Mouse (Mus musculus) liver, adult 2 months (tissue): ENCODE measurements around the gene Kcp. TPM values are rescaled to one million over a fixed set of nuclear protein-coding genes. Genes with fewer than 3 reads are reported as not detected.

Experiments
- DNase-seq: peaks from one replicate; pipeline ENCODE4 v3.0.0-alpha.2; 2011; ENCODE audit warnings: low read depth, low spot score; ENCODE audit errors: extremely low read depth
- H3K27ac ChIP-seq: fragments of 200-500 bp; replicated peaks from 2 replicates; pipeline ENCODE4 v1.5.1; 2012; ENCODE audit warnings: low read depth, mild to moderate bottlenecking, control low read depth, inconsistent platforms, low read length; ENCODE audit not compliant: insufficient read depth
- H3K27me3 ChIP-seq: fragments of 200-500 bp; 2 replicates; pipeline ENCODE4 v1.6.1; 2012; ENCODE audit warnings: mild to moderate bottlenecking, moderate library complexity, low read length, inconsistent platforms; ENCODE audit not compliant: control insufficient read depth, insufficient read depth
- H3K36me3 ChIP-seq: fragments of 200-500 bp; 2 replicates; pipeline ENCODE4 v1.6.1; 2012; ENCODE audit warnings: low read length, inconsistent platforms; ENCODE audit not compliant: control insufficient read depth, insufficient read depth
- H3K4me1 ChIP-seq: fragments of 200-500 bp; 2 replicates; pipeline ENCODE4 v1.6.1; 2011; ENCODE audit warnings: low read length; ENCODE audit not compliant: control insufficient read depth, insufficient read depth
- H3K4me3 ChIP-seq: fragments of 200-500 bp; 2 replicates; pipeline ENCODE4 v1.5.1; 2011; ENCODE audit warnings: low read depth, mild to moderate bottlenecking, control low read depth, low read length, moderate library complexity; ENCODE audit not compliant: insufficient read depth
- H3K79me2 ChIP-seq: fragments of 200-500 bp; 2 replicates; pipeline ENCODE4 v1.6.1; 2012; ENCODE audit warnings: inconsistent platforms, mild to moderate bottlenecking, low read length, moderate library complexity; ENCODE audit not compliant: control insufficient read depth, insufficient read depth
- H3K9ac ChIP-seq: fragments of 200-500 bp; 2 replicates; pipeline ENCODE4 v1.6.1; 2012; ENCODE audit warnings: low read depth, mild to moderate bottlenecking, control low read depth, inconsistent platforms, low read length
- CTCF ChIP-seq: fragments of 200-500 bp; IDR thresholded peaks from 2 replicates; pipeline ENCODE4 v1.5.1; 2011; ENCODE audit warnings: low read depth, low read length, control low read depth
- POLR2A ChIP-seq: fragments of 200-500 bp; IDR thresholded peaks from 2 replicates; pipeline ENCODE4 v1.6.1; 2011; ENCODE audit warnings: low read length, control low read depth; ENCODE audit not compliant: insufficient read depth; ENCODE audit errors: extremely low read depth
- WGBS: fragments of 180-500 bp; shearing (Covaris S2); methylation state at CpG from one replicate; pipeline ENCODE4 v1.1.7; 2018; 5-methylcytosine and 5-hydroxymethylcytosine counted together
- polyA plus RNA-seq: library from polyadenylated mRNA; depleted of rRNA; stranded (reverse); fragments of >200 nt; gene quantifications from 2 replicates; pipeline ENCODE4 v1.2.3, GENCODE M21; 2012
- total RNA-seq: library from RNA; depleted of rRNA; stranded (reverse); fragments of >200 nt; gene quantifications from 2 replicates; pipeline ENCODE4 v1.2.3, GENCODE M21; 2014

The Kcp gene
- total and polyA plus RNA-seq, 2 experiments, result 1.8 to 10.2 TPM

DNA sequence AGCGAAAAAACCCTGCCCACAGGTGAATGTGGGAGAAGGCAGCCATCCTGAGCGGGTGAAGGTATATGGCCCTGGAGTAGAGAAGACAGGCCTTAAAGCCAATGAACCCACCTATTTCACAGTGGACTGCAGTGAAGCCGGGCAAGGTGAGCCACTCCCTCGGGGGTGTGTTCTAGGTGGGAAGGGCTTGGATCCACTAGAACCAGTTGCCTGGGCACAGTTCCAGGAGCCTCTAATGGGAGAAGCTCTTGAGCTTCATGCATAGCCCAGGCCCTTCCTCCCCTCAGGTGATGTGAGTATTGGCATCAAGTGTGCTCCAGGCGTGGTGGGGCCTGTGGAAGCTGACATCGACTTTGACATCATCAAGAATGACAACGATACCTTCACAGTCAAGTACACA is 62.4 kb downstream of the Kcp start:
- Histone ChIP-seq H3K36me3 (no peaks in the 10 kb centered on the region), H3K4me3 (no peak overlapping the region), H3K27ac (no peak overlapping the region), H3K79me2 (no peaks in the 10 kb centered on the region), H3K9ac (no peak overlapping the region), H3K4me1 (no peaks in the 10 kb centered on the region), H3K27me3 (no peaks in the 10 kb centered on the region)
- TF ChIP-seq CTCF, result no peak
- no peak for TF ChIP-seq POLR2A
- 91% methylated on average over 7 of the region's 7 CpGs for WGBS
- DNase-seq, result no peak

DNA sequence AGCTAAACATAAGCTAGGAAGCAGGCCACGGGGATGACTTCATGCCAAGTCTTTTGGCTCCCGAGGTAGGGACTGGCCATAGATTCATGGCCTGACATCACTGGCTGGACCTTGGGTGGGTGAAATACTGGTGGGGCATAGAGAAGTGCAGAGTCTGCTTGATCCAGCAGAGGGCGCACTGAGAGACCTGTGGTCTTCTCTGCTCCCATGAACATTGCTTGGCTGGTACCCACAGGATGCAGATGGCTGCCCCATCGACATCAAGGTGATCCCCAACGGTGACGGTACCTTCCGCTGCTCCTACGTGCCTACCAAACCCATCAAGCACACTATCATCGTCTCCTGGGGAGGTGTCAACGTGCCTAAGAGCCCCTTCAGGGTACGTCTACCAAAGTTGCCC is 63.0 kb downstream of the Kcp start:
- no peak overlapping the region for H3K9ac ChIP-seq
- H3K27me3 ChIP-seq, result no peaks in the 10 kb centered on the region
- no peaks in the 10 kb centered on the region for H3K79me2 ChIP-seq
- no peak overlapping the region for H3K27ac ChIP-seq
- no peaks in the 10 kb centered on the region for H3K36me3 ChIP-seq
- TF ChIP-seq CTCF, result peak; percentile 84
- no peak for TF ChIP-seq POLR2A
- no peak overlapping the region for H3K4me3 ChIP-seq
- 58% methylated on average over 11 of the region's 11 CpGs for WGBS
- H3K4me1 ChIP-seq, result no peaks in the 10 kb centered on the region
- DNase-seq, result peak; percentile 17

DNA sequence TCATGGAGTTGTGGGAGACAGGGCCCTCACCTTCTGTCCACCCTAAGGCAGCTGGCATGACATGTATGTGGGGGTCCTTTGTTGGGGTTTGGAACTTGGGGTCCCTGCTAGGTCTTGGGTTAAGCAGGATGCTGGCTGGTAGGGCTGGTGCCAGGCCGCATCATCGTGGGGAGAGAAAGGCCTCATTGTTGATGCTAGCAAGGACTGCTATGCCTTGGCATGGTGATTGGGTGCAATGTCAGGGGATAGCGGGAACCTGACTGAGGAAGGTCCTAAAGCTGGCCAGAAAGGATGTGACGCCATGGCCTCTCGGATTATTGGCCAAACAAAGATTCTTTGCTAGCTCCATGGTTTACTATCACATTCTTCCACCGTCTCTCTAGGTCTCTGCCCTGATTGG is 68.0 kb downstream of the Kcp start:
- WGBS, result 89% methylated on average over 6 of the region's 6 CpGs
- no peak overlapping the region for H3K4me3 ChIP-seq
- no peak for DNase-seq
- H3K4me1 ChIP-seq, result no peaks in the 10 kb centered on the region
- H3K36me3 ChIP-seq, result no peaks in the 10 kb centered on the region
- no peaks in the 10 kb centered on the region for H3K79me2 ChIP-seq
- H3K27me3 ChIP-seq, result 0 out of 2 replicates have a peak, but pooled peaks cover 2% of the 10 kb centered on the region
- no peak overlapping the region for H3K9ac ChIP-seq
- TF ChIP-seq POLR2A (no peak), CTCF (no peak)
- H3K27ac ChIP-seq, result no peak overlapping the region

DNA sequence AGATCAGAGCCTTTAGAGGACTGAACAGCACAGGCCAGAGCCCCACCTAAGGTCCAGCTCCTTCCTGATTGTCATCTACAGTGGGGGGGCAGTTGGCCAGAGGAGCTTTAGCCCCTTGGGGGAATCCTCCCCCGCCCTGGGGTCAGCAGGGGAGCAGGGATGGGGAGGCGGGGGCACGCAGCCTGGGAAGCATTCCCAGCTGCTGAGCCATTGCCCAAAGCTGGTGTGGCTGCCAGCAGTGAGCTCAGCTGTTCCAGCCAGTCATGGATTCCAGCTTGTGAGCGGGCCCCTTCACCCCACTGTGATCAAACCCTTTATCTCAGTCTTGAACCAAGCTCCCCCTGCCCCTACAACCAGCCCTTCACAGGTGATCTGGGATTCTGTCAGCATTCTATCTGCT is 68.5 kb downstream of the Kcp start:
- TF ChIP-seq CTCF (no peak), POLR2A (no peak)
- no peaks in the 10 kb centered on the region for H3K79me2 ChIP-seq
- no peak overlapping the region for H3K9ac ChIP-seq
- 0 out of 2 replicates have a peak, but pooled peaks cover 2% of the 10 kb centered on the region for H3K27me3 ChIP-seq
- H3K4me3 ChIP-seq, result no peak overlapping the region
- DNase-seq, result no peak
- H3K27ac ChIP-seq, result no peak overlapping the region
- no peaks in the 10 kb centered on the region for H3K4me1 ChIP-seq
- H3K36me3 ChIP-seq, result no peaks in the 10 kb centered on the region
- 91% methylated on average over 4 of the region's 4 CpGs for WGBS

DNA sequence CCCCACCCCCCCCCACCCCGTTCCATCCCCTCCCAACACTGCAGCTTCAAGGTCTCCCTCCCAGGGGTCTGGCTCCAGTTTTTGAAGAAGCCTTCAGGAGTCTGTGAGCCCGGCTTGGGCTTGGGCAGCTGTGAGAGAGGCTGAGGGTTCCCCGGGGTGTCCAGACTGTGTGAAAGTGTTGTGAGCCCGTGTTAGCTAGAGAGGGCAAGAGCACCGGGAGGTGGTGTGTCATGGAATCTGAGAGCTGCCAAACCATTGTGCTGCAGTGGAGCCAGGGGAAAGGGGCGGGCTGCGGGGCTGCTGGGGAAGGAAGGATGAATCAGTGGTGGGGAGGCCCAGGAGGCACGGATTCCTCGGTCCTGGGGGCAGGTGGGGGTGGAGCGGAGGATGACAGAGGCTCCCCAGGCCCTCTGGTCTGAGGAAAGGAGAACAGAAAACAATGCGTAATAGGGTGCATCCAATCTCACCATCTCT is 71.3 kb downstream of the Kcp start:
- WGBS, result 18% methylated on average over 11 of the region's 11 CpGs
- no peak overlapping the region for H3K9ac ChIP-seq
- no peak for DNase-seq
- H3K36me3 ChIP-seq, result no peaks in the 10 kb centered on the region
- H3K4me1 ChIP-seq, result no peaks in the 10 kb centered on the region; the same call in 1 of the 2 replicates
- H3K27ac ChIP-seq, result no peak overlapping the region
- H3K79me2 ChIP-seq, result no peaks in the 10 kb centered on the region
- H3K4me3 ChIP-seq, result no peak overlapping the region
- H3K27me3 ChIP-seq, result peaks cover 14% of the 10 kb centered on the region
- TF ChIP-seq POLR2A, result no peak
- no peak for TF ChIP-seq CTCF

DNA sequence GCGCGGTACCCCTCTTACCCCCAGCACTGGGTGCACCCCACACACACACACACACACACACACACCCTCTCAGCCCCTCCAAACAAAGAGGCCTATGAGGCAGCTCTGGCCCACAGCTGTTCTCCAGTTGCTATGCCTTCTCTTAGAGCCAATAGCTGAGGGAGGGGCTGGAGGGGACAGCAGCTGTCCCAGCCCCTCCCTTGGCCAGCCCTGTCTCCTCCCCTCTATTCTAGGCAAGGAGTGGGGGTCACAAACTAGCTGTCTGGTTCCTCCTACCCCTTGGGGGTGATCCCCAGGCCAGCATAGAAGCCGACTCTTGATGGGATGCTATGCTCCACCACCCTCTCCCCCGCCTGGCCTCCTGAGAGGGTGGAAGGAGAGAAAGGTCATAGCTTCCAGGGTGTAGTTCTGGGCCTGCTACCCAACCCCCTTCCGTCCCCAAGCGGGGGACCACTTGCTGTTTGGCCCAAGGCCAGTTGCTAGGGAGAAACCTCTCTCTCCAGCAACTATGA is 71.8 kb downstream of the Kcp start:
- Histone ChIP-seq H3K27ac (no peak overlapping the region), H3K4me3 (no peak overlapping the region), H3K79me2 (no peaks in the 10 kb centered on the region), H3K36me3 (no peaks in the 10 kb centered on the region), H3K27me3 (peaks cover 14% of the 10 kb centered on the region), H3K4me1 (no peaks in the 10 kb centered on the region; the same call in 1 of the 2 replicates), H3K9ac (no peak overlapping the region)
- 57% methylated on average over 6 of the region's 6 CpGs for WGBS
- TF ChIP-seq POLR2A (no peak), CTCF (no peak)
- DNase-seq, result no peak
